Mouse (Mus musculus) lung, postnatal 0 days (tissue): Measurements from ENCODE around the gene Mynn. TPM values are rescaled to one million over a fixed set of nuclear protein-coding genes. Genes with fewer than 3 reads are reported as not detected.
"Not testable (repeated sequence)": the region's sequence is repeated elsewhere in the genome, so short reads cannot be mapped to it uniquely, and the experiment has no call there.

Experiments
- ATAC-seq: fragments of 200-750 bp; cut with Nextera tagmentation; 2 replicates; pipeline ENCODE4 v1.8.0; 2017; ENCODE audit warnings: moderate library complexity
- DNase-seq: peaks from one replicate; pipeline ENCODE4 v3.0.0-alpha.2; 2016; ENCODE audit warnings: low spot score
- H3K27ac ChIP-seq: fragments of 300-500 bp; sonication (generic); 2 replicates; pipeline ENCODE4 v1.5.1; 2014; ENCODE audit warnings: antibody characterized with exemption, mild to moderate bottlenecking, low read length, mixed read lengths
- H3K27me3 ChIP-seq: fragments of 300-500 bp; sonication (generic); replicated peaks from 2 replicates; pipeline ENCODE4 v1.6.1; 2014; ENCODE audit warnings: low read length, mixed read lengths; ENCODE audit not compliant: insufficient read depth
- H3K36me3 ChIP-seq: fragments of 300-500 bp; sonication (generic); 2 replicates; pipeline ENCODE4 v1.6.1; 2014; ENCODE audit warnings: low read length, mixed read lengths; ENCODE audit not compliant: insufficient read depth
- H3K4me1 ChIP-seq: fragments of 300-500 bp; sonication (generic); 2 replicates; pipeline ENCODE4 v1.6.1; 2014; ENCODE audit warnings: antibody characterized with exemption, low read depth, low read length, mixed read lengths; ENCODE audit not compliant: insufficient read depth
- H3K4me2 ChIP-seq: fragments of 300-500 bp; sonication (generic); replicated peaks from 2 replicates; pipeline ENCODE4 v1.6.1; 2014; ENCODE audit warnings: low read depth, mild to moderate bottlenecking, low read length, moderate library complexity, mixed read lengths
- H3K4me3 ChIP-seq: fragments of 300-500 bp; sonication (generic); 2 replicates; pipeline ENCODE4 v1.5.1; 2014; ENCODE audit warnings: low read depth, low read length
- H3K9ac ChIP-seq: fragments of 300-500 bp; sonication (generic); replicated peaks from 2 replicates; pipeline ENCODE4 v1.6.1; 2014; ENCODE audit warnings: low read depth, mild to moderate bottlenecking
- H3K9me3 ChIP-seq: fragments of 300-500 bp; sonication (generic); 2 replicates; pipeline ENCODE4 v1.6.1; 2016; ENCODE audit warnings: low read length, mixed read lengths
- CTCF ChIP-seq: IDR thresholded peaks from 2 replicates; pipeline ENCODE4 v1.5.1; 2016; ENCODE audit warnings: antibody characterized with exemption, mild to moderate bottlenecking
- EP300 ChIP-seq: IDR thresholded peaks from 2 replicates; pipeline ENCODE4 v1.6.1; 2016; ENCODE audit warnings: antibody characterized with exemption, mild to moderate bottlenecking, control low read depth
- WGBS: fragments of 180-500 bp; shearing (Covaris S2); extraction: QIAGEN DNeasy Blood & Tissue Kit; methylation state at CpG from one replicate; pipeline ENCODE4 v1.1.7; 2014; 5-methylcytosine and 5-hydroxymethylcytosine counted together
- polyA plus RNA-seq: library from polyadenylated mRNA; unstranded; fragments of >200 nt; fragmentation: Nextera tagmentation; extraction: Ambion mirVana; gene quantifications from 2 replicates; pipeline ENCODE4 v1.2.1, GENCODE M21; 2015

Gene Mynn
- polyA plus RNA-seq = 17.0 and 19.9 TPM in 2 replicates

- no peaks in the 10 kb centered on the region for H3K9me3 ChIP-seq
- DNase-seq (peak; percentile 98), ATAC-seq (peak; percentile 96)
- no peaks in the 10 kb centered on the region for H3K27me3 ChIP-seq
- peak within 1 kb of the TSS; percentile 58 for H3K4me2 ChIP-seq
- H3K36me3 ChIP-seq = peaks cover 7% of the 10 kb centered on the region; the same call in 1 of the 2 replicates
- H3K27ac ChIP-seq = peak within 1 kb of the TSS; percentile 97
- WGBS = under 1% methylated on average over 37 of the region's 40 CpGs
- H3K4me1 ChIP-seq = peaks cover 9% of the 10 kb centered on the region; the same call in 1 of the 2 replicates
- H3K9ac ChIP-seq = peak within 1 kb of the TSS; percentile 78
- TF ChIP-seq EP300 (no peak), CTCF (peak; percentile 73)
- peak within 1 kb of the TSS; percentile 81 for H3K4me3 ChIP-seq
These were observed at the start of gene Mynn for GRCm38 (mm10) chr3:30602065-30602739. Mynn (plus strand) TSS chr3:30602065.

GRCm38 (mm10) chr3:30553741-30554140, 48.1 kb upstream of the Mynn start:
- no peaks in the 10 kb centered on the region for H3K9me3 ChIP-seq
- H3K36me3 ChIP-seq = no peaks in the 10 kb centered on the region
- no peak for DNase-seq

GRCm38 (mm10) chr3:30560677-30561314, 41.1 kb upstream of the Mynn start:
- peak; percentile 63 for TF ChIP-seq CTCF
- TF ChIP-seq EP300 = no peak
- Histone ChIP-seq H3K27me3 (no peaks in the 10 kb centered on the region), H3K36me3 (no peaks in the 10 kb centered on the region), H3K9ac (no peak overlapping the region), H3K4me3 (no peak overlapping the region), H3K4me2 (no peak overlapping the region), H3K4me1 (no peaks in the 10 kb centered on the region), H3K27ac (no peak overlapping the region), H3K9me3 (no peaks in the 10 kb centered on the region)
- DNase-seq (peak; percentile 53), ATAC-seq (no peak)
- 42% methylated on average over 6 of the region's 6 CpGs for WGBS

More at GRCm38 (mm10) chr3:30553741-30554140, 48.1 kb upstream of the Mynn start:
- TF ChIP-seq EP300 = no peak
- no peak for TF ChIP-seq CTCF
- ATAC-seq = no peak
- H3K4me3 ChIP-seq = no peak overlapping the region
- no peaks in the 10 kb centered on the region for H3K4me1 ChIP-seq
- 76% methylated on average over 6 of the region's 6 CpGs for WGBS
- no peak overlapping the region for H3K27ac ChIP-seq
- no peak overlapping the region for H3K4me2 ChIP-seq
- no peaks in the 10 kb centered on the region for H3K27me3 ChIP-seq
- H3K9ac ChIP-seq = no peak overlapping the region

DNA sequence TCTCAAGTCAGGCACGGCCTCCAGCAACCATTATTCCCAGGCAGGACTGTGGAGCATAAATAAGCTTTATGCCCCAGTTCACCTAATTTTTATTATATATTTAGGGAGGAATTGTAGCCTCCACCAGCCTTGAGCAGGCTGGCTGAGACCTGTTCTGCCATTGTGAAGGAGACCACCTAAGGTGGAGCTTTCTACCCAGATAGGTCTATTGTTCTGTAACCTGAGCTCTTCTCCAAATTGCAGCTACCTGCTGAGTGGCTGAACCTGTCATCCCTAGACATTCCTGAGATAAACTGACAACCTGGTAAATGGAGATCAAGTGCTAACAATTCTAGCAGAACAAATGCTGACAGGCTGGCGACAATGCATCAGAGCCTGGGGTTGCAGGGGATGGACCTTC, 35.5 kb upstream of the Mynn start:
- H3K9ac ChIP-seq, H3K4me3 ChIP-seq, H3K36me3 ChIP-seq, ATAC-seq, H3K27ac ChIP-seq, H3K4me2 ChIP-seq, H3K4me1 ChIP-seq, H3K9me3 ChIP-seq, DNase-seq, H3K27me3 ChIP-seq: not testable (repeated sequence)
- WGBS = no CpG with 5 or more reads among the region's 2 CpGs

DNA sequence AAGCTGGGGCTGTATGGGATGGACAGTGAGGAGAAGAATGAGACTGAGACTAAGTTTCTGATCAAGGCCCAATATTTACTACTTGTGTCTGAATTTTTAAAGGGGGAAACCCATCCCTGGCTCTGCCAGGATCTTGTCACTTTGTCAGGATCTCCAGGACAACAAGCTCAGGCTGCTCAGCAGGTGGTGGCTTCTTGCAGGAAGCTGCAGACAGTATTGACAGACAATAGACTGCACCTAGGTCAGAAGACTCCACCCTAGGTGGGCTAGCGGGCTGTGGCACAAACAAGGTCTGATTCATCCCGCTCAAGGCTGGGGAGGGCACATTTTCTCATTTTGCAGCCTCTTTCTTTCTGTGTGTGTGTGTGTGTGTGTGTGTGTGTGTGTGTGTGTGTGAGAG, 28.3 kb upstream of the Mynn start:
- H3K36me3 ChIP-seq = no peaks in the 10 kb centered on the region
- H3K4me3 ChIP-seq = no peak overlapping the region
- no peaks in the 10 kb centered on the region for H3K4me1 ChIP-seq
- H3K9me3 ChIP-seq = no peaks in the 10 kb centered on the region
- WGBS = 15% methylated on average over 2 of the region's 2 CpGs
- no peak for TF ChIP-seq CTCF
- no peak for TF ChIP-seq EP300
- DNase-seq (no peak), ATAC-seq (no peak)
- H3K27me3 ChIP-seq = no peaks in the 10 kb centered on the region
- no peak overlapping the region for H3K4me2 ChIP-seq
- no peak overlapping the region for H3K27ac ChIP-seq
- H3K9ac ChIP-seq = no peak overlapping the region

DNA sequence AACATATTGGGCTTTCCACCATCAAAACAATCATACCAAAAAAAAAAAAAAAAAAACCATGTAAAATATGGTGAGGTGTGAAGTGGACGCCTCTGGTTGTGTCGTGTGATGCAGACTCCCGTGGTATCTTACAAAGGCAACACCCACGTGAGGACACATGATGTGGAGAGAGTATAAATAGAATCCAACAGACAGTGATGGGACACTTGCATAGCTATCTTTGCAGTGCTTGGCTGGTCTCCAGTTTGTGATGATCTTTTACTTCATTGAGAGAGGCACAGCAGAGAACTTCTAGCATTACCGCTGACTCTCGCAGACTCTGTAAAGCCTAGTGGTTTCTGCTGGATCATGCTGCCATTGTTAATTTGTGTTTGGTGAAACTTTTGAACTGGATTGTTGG, 13.0 kb upstream of the Mynn start:
- H3K27ac ChIP-seq = no peak overlapping the region

More for the DNA sequence above, 13.0 kb upstream of the Mynn start:
- H3K27me3 ChIP-seq = no peaks in the 10 kb centered on the region
- H3K9me3 ChIP-seq = no peaks in the 10 kb centered on the region
- H3K4me3 ChIP-seq = no peak overlapping the region
- H3K4me1 ChIP-seq = no peaks in the 10 kb centered on the region
- no peak for ATAC-seq
- no peak overlapping the region for H3K4me2 ChIP-seq
- no peak overlapping the region for H3K9ac ChIP-seq
- WGBS = 68% methylated on average over 6 of the region's 6 CpGs
- TF ChIP-seq CTCF (no peak), EP300 (no peak)
- no peak for DNase-seq
- no peaks in the 10 kb centered on the region for H3K36me3 ChIP-seq
